Mouse (Mus musculus) liver, adult 2 months (tissue): ENCODE measurements at regions not wholly inside any gene's neighbourhood (a gene's known extent, or its start where the extent isn't known, plus 50 kb on each side); places are given as distances from the start of the nearest gene placed in this dataset.

Experiments used
- DNase-seq: peaks from one replicate; pipeline ENCODE4 v3.0.0-alpha.2; 2011; ENCODE audit warnings: low read depth, low spot score; ENCODE audit errors: extremely low read depth
- H3K27ac ChIP-seq: fragments of 200-500 bp; replicated peaks from 2 replicates; pipeline ENCODE4 v1.5.1; 2012; ENCODE audit warnings: low read depth, mild to moderate bottlenecking, control low read depth, inconsistent platforms, low read length; ENCODE audit not compliant: insufficient read depth
- H3K27me3 ChIP-seq: fragments of 200-500 bp; 2 replicates; pipeline ENCODE4 v1.6.1; 2012; ENCODE audit warnings: mild to moderate bottlenecking, moderate library complexity, low read length, inconsistent platforms; ENCODE audit not compliant: control insufficient read depth, insufficient read depth
- H3K36me3 ChIP-seq: fragments of 200-500 bp; 2 replicates; pipeline ENCODE4 v1.6.1; 2012; ENCODE audit warnings: low read length, inconsistent platforms; ENCODE audit not compliant: control insufficient read depth, insufficient read depth
- H3K4me1 ChIP-seq: fragments of 200-500 bp; 2 replicates; pipeline ENCODE4 v1.6.1; 2011; ENCODE audit warnings: low read length; ENCODE audit not compliant: control insufficient read depth, insufficient read depth
- H3K4me3 ChIP-seq: fragments of 200-500 bp; 2 replicates; pipeline ENCODE4 v1.5.1; 2011; ENCODE audit warnings: low read depth, mild to moderate bottlenecking, control low read depth, low read length, moderate library complexity; ENCODE audit not compliant: insufficient read depth
- H3K79me2 ChIP-seq: fragments of 200-500 bp; 2 replicates; pipeline ENCODE4 v1.6.1; 2012; ENCODE audit warnings: inconsistent platforms, mild to moderate bottlenecking, low read length, moderate library complexity; ENCODE audit not compliant: control insufficient read depth, insufficient read depth
- H3K9ac ChIP-seq: fragments of 200-500 bp; 2 replicates; pipeline ENCODE4 v1.6.1; 2012; ENCODE audit warnings: low read depth, mild to moderate bottlenecking, control low read depth, inconsistent platforms, low read length
- CTCF ChIP-seq: fragments of 200-500 bp; IDR thresholded peaks from 2 replicates; pipeline ENCODE4 v1.5.1; 2011; ENCODE audit warnings: low read depth, low read length, control low read depth
- POLR2A ChIP-seq: fragments of 200-500 bp; IDR thresholded peaks from 2 replicates; pipeline ENCODE4 v1.6.1; 2011; ENCODE audit warnings: low read length, control low read depth; ENCODE audit not compliant: insufficient read depth; ENCODE audit errors: extremely low read depth
- WGBS: fragments of 180-500 bp; shearing (Covaris S2); methylation state at CpG from one replicate; pipeline ENCODE4 v1.1.7; 2018; 5-methylcytosine and 5-hydroxymethylcytosine counted together

GRCm38 (mm10) chr12:25180861-25181260 is 83.9 kb upstream of the Id2 start:
- 91% methylated on average over 1 of the region's 1 CpGs for WGBS
- Histone ChIP-seq H3K79me2 (no peaks in the 10 kb centered on the region), H3K27me3 (no peaks in the 10 kb centered on the region), H3K4me3 (no peak overlapping the region), H3K36me3 (no peaks in the 10 kb centered on the region), H3K4me1 (peaks cover 12% of the 10 kb centered on the region), H3K27ac (no peak overlapping the region), H3K9ac (no peak overlapping the region)
- no peak for DNase-seq
- peak; percentile 43; the same call in 1 of the 2 replicates for TF ChIP-seq CTCF
- TF ChIP-seq POLR2A: no peak

GRCm38 (mm10) chr12:25180289-25180688 is 83.3 kb upstream of the Id2 start:
- Histone ChIP-seq H3K9ac (no peak overlapping the region), H3K79me2 (no peaks in the 10 kb centered on the region), H3K27ac (no peak overlapping the region), H3K4me3 (no peak overlapping the region), H3K36me3 (no peaks in the 10 kb centered on the region), H3K4me1 (peaks cover 12% of the 10 kb centered on the region), H3K27me3 (no peaks in the 10 kb centered on the region)
- no peak for TF ChIP-seq CTCF
- TF ChIP-seq POLR2A: no peak
- WGBS: 30% methylated on average over 3 of the region's 3 CpGs
- DNase-seq: no peak

GRCm38 (mm10) chr12:25178491-25179115 is 81.7 kb upstream of the Id2 start:
- TF ChIP-seq CTCF (no peak), POLR2A (no peak)
- Histone ChIP-seq H3K4me1 (peaks cover 12% of the 10 kb centered on the region), H3K79me2 (no peaks in the 10 kb centered on the region), H3K9ac (no peak overlapping the region), H3K27ac (peak overlapping the region; percentile 11; the same call in 1 of the 2 replicates), H3K27me3 (no peaks in the 10 kb centered on the region), H3K36me3 (no peaks in the 10 kb centered on the region), H3K4me3 (no peak overlapping the region)
- 47% methylated on average over 5 of the region's 5 CpGs for WGBS
- DNase-seq: peak; percentile 74

- DNase-seq: peak; percentile 33
- Histone ChIP-seq H3K4me1 (peaks cover 12% of the 10 kb centered on the region), H3K79me2 (no peaks in the 10 kb centered on the region), H3K36me3 (no peaks in the 10 kb centered on the region), H3K27ac (no peak overlapping the region), H3K4me3 (no peak overlapping the region), H3K27me3 (no peaks in the 10 kb centered on the region), H3K9ac (no peak overlapping the region)
- 59% methylated on average over 3 of the region's 3 CpGs for WGBS
- TF ChIP-seq POLR2A (no peak), CTCF (no peak)
These were observed 80.9 kb upstream of the Id2 start for GRCm38 (mm10) chr12:25177827-25178226.

DNA sequence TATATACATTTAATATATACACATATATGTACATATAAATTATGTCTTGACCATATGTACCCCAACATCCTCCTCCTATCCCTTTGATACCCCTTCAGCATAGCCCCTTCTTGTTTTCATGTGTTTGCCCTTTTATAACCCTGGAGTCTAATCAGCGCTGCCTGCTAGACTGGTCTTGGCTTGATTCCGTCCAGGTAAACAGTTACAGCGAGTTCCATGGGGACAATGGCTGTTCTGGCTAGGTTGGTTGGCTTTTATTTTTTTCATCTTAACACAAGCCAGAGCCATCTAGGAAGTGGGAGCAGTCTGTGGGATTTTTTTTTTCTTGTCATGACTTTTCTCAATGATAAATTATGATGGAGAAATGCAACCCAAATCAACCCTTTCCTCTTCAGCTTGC is 79.6 kb upstream of the Id2 start:
- TF ChIP-seq CTCF (no peak), POLR2A (no peak)
- Histone ChIP-seq H3K4me1 (peaks cover 11% of the 10 kb centered on the region), H3K9ac (no peak overlapping the region), H3K27me3 (no peaks in the 10 kb centered on the region), H3K79me2 (no peaks in the 10 kb centered on the region), H3K4me3 (no peak overlapping the region), H3K36me3 (no peaks in the 10 kb centered on the region), H3K27ac (no peak overlapping the region)
- WGBS: 19% methylated on average over 3 of the region's 3 CpGs
- peak; percentile 89 for DNase-seq

GRCm38 (mm10) chr12:25173064-25173463 is 76.1 kb upstream of the Id2 start:
- no peak for TF ChIP-seq POLR2A
- no peak for TF ChIP-seq CTCF
- Histone ChIP-seq H3K36me3 (no peaks in the 10 kb centered on the region), H3K27me3 (no peaks in the 10 kb centered on the region), H3K9ac (no peak overlapping the region), H3K4me1 (peaks cover 3% of the 10 kb centered on the region), H3K4me3 (no peak overlapping the region), H3K27ac (no peak overlapping the region), H3K79me2 (no peaks in the 10 kb centered on the region)
- no peak for DNase-seq
- 93% methylated on average over 6 of the region's 6 CpGs for WGBS
